7 mouse cellular contexts compared by ENCODE assay signal in the genomic region with DNA sequence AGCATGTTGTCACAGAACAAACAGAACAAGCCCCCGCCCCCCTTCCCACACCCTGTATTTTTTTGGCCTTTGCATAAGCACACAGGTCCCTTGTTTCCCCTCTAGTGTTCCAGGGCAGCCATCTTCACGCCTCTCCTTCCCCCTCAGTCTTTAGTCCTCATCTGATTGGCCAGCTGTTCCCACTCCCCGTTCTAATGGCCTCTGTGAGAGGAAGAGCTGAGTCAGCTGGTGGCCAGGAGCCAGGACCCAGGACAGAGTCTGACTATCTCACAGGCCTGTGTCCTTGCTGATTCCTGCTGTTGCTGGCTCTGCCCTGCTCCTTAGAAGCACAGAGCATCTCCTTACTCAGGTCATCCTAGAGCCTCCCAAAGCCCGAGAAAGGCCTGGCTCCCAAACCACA. TPM values are rescaled to one million over a fixed set of nuclear protein-coding genes. Genes with fewer than 3 reads are reported as not detected.
A peak's percentile ranks its signal among the peaks of the same experiment; 100 is the strongest.
DNase-seq lines count a peak whose midpoint lies in the region; ATAC-seq and TF ChIP-seq lines count a peak whose summit lies in the region.

No protein-coding gene starts in this region.

- H3K4me3 ChIP-seq in limb, embryonic 15.5 days = no peak overlapping the region
- no peak overlapping the region for H3K4me3 ChIP-seq in stomach, embryonic 14.5 days (ENCODE audit: low read depth, low read length)

- H3K27ac ChIP-seq in limb, embryonic 15.5 days = no peak overlapping the region
- no peak overlapping the region for H3K27ac ChIP-seq in stomach, embryonic 14.5 days (ENCODE audit: low read length)

- no peaks in the 10 kb centered on the region for H3K9me3 ChIP-seq in limb, embryonic 15.5 days
- H3K9me3 ChIP-seq in stomach, embryonic 14.5 days (ENCODE audit: control insufficient read depth, low read depth, low read length) = no peaks in the 10 kb centered on the region

- 54% methylated on average over 4 of the region's 4 CpGs for WGBS in limb, embryonic 15.5 days
- 44% methylated on average over 4 of the region's 4 CpGs for WGBS in stomach, embryonic 14.5 days

- 0 out of 2 replicates have a peak, but pooled peaks have one; percentile 45 for ATAC-seq in limb, embryonic 15.5 days (ENCODE audit: insufficient number of reproducible peaks, low FRiP score, low TSS enrichment, low read depth)
- ATAC-seq in stomach, embryonic 14.5 days (ENCODE audit: insufficient number of reproducible peaks, insufficient read depth, low FRiP score, low read depth) = peak; percentile 70; the same call in 1 of the 2 replicates

- H3K27me3 ChIP-seq in limb, embryonic 15.5 days = no peaks in the 10 kb centered on the region
- H3K27me3 ChIP-seq in stomach, embryonic 14.5 days (ENCODE audit: control insufficient read depth, insufficient read depth, low read length) = no peaks in the 10 kb centered on the region

- DNase-seq in ovary, postnatal 36 days (ENCODE audit: low spot score) = peak; percentile 84
- DNase-seq in ovary, postnatal 14 days (ENCODE audit: low spot score) = no peak
- DNase-seq in brain, embryonic 14.5 days (ENCODE audit: low read depth) = peak; percentile 67
- peak; percentile 53 to 59 for DNase-seq in heart, postnatal 36 days
- no peak for DNase-seq in thymus, postnatal 36 days

- H3K4me2 ChIP-seq in limb, embryonic 15.5 days = no peak overlapping the region
- no peak overlapping the region for H3K4me2 ChIP-seq in stomach, embryonic 14.5 days (replicated peaks; ENCODE audit: low read depth, low read length)

- intact Hi-C loops in heart, postnatal 36 days (cut with DNase I) = no loop called here

- H3K4me1 ChIP-seq in limb, embryonic 15.5 days = peaks cover 19% of the 10 kb centered on the region
- H3K4me1 ChIP-seq in stomach, embryonic 14.5 days (ENCODE audit: control insufficient read depth, insufficient read depth, low read length) = peaks cover 19% of the 10 kb centered on the region

- no peak for TF ChIP-seq POLR2A in brain, embryonic 14.5 days (IDR thresholded peaks at IDR 0.05; ENCODE audit: borderline replicate concordance, extremely low read depth, insufficient read depth, insufficient read length, poor library complexity, severe bottlenecking)

- TF ChIP-seq CTCF in brain, embryonic 14.5 days (IDR thresholded peaks at IDR 0.05; ENCODE audit: borderline replicate concordance, extremely low read depth, insufficient read depth, insufficient read length) = no peak

- no peak overlapping the region for H3K9ac ChIP-seq in limb, embryonic 15.5 days
- no peak overlapping the region for H3K9ac ChIP-seq in stomach, embryonic 14.5 days (replicated peaks; ENCODE audit: low read depth, low read length)

- no peaks in the 10 kb centered on the region for H3K36me3 ChIP-seq in limb, embryonic 15.5 days
- H3K36me3 ChIP-seq in stomach, embryonic 14.5 days (ENCODE audit: control insufficient read depth, insufficient read depth, low read length) = no peaks in the 10 kb centered on the region

RNA-seq across cellular contexts. Expression of a gene that starts 13.3 kb away (rescaled TPM):
- 31.2 and 57.5 TPM in 2 replicates for polyA plus RNA-seq in brain, embryonic 14.5 days (2012; rRNA removed)
- 100 to 1,000 TPM; 119 to 136 TPM for total RNA-seq in heart, postnatal 36 days (2021)
- 9.6 and 9.7 TPM in 2 replicates for polyA plus RNA-seq in limb, embryonic 15.5 days (2015; fragmentation: Nextera tagmentation; extraction: Ambion mirVana)
- 22.3 and 24.8 TPM in 2 replicates for polyA plus RNA-seq in stomach, embryonic 14.5 days (2014; fragmentation: Nextera tagmentation; extraction: Ambion mirVana)

RNA-seq across cellular contexts. Expression of a gene that starts 39.4 kb away (rescaled TPM):
- 23.3 and 25.3 TPM in 2 replicates for polyA plus RNA-seq in brain, embryonic 14.5 days (2012; rRNA removed)
- total RNA-seq in heart, postnatal 36 days (2021) = 1 to 10 TPM; 5.5 to 6.3 TPM
- 10.5 and 11.3 TPM in 2 replicates for polyA plus RNA-seq in limb, embryonic 15.5 days (2015; fragmentation: Nextera tagmentation; extraction: Ambion mirVana)
- 12.5 and 14.1 TPM in 2 replicates for polyA plus RNA-seq in stomach, embryonic 14.5 days (2014; fragmentation: Nextera tagmentation; extraction: Ambion mirVana)

Comparison
In these comparisons a context has a peak if more than half of its experiments do, and no peak if none do; other contexts are left out.
1. DNase-seq: peak in ovary, postnatal 36 days (single experiment), brain, embryonic 14.5 days (single experiment) and heart, postnatal 36 days (2 of 2); none in ovary, postnatal 14 days (single experiment) and thymus, postnatal 36 days (0 of 2).